Mouse (Mus musculus) lung, postnatal 14 days (tissue): ENCODE data around the gene Mapkap1.

ENCODE experiments used
- DNase-seq: peaks from one replicate; pipeline ENCODE4 v3.0.0; 2021

Gene Mapkap1

DNA sequence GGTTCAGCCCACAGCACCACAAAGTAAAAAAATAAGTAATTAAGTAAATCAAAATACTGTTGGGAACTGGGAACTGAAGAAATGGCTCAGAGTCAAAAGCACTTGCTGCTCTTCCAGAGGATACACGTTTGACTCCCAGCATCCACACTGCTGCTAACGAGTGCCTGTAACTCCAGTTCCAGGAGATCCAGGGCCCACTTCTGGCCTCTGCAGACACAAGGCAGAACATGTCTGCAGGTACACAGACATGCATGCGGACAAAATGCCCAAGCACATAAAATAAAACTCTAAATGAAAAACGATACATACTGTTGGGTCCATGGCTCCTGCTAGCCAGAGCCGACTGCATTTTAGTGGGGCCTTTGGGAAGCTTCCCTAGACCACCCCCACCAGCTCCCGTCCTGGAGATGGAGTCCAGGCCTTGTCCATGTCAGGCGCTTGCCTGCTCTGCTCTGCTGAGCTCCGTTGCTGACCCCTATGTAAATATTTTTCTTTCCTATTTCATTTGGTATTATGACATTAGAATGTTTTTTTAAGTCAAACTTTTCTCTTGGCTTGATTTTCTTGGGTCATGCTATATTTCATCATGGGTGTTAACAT lies 185.9 kb downstream of the Mapkap1 start:
- no peak for DNase-seq

DNA sequence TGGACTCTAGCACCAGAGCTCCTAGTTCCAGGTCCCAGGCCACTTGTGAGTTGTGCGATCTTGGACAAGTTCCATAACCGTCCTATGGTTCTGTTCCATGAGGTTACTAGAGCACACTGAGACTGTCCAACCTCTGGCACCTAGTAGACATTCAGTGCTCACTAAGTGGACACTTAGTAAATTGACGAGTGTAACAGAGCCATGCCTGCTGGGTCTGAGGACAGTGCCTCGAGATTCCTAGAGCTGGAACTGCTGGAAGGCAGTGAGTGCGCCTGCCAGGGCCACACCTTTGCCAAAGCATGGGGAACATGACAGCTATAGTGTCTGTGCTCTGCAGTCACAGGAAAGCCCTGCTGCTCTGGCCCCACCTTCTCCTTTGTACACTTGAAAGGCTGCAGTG lies 187.4 kb downstream of the Mapkap1 start:
- DNase-seq = no peak

DNA sequence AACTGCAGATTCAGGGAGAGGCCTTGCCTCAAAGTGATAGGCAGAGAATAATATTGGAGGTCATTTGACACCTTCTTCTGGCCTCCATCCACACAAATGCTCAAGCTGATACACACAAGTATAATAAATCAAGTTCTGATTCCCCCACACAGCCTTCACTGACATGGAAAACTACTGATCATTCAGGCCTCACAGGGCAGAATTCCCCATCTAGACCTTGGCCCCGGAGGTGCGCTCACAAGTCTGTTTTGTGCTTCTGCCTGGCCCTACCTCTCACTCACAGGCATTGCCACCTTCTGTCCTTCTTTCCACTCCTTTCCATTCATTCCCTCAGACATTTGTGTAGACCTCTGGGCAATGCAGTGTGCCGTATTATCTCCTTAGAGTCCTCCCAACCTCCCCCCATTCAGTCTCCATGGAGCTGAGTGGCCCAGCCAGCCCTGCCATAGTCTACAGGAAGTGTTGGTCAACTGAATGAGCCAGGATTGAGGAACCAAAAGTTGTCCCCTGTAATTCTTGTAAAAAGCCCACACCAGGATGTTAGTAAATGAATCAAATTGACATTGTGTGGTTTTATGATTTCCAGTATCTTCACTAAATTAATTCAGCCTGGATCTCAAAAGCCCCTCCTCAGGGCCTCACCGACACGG lies 193.2 kb downstream of the Mapkap1 start:
- DNase-seq = no peak

DNA sequence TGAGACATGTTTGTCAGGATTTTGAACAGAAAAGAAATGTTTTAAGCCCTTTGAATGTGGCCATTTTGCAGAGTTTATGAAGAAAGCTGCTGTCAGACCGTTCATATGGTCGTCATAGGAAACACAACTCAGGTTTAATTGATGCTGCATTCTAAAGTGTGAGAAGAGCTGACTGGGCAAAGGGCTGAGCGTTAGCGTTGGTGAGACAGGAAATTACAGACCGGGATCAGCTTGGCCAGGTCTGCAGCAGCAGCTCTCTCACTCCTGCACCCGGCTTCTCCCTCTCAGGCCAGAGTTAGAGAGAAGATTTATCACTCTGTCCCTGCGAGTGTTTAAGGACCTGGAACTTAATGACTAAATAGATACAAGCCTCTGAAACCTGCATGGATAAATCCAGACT lies 194.2 kb downstream of the Mapkap1 start:
- no peak for DNase-seq

DNA sequence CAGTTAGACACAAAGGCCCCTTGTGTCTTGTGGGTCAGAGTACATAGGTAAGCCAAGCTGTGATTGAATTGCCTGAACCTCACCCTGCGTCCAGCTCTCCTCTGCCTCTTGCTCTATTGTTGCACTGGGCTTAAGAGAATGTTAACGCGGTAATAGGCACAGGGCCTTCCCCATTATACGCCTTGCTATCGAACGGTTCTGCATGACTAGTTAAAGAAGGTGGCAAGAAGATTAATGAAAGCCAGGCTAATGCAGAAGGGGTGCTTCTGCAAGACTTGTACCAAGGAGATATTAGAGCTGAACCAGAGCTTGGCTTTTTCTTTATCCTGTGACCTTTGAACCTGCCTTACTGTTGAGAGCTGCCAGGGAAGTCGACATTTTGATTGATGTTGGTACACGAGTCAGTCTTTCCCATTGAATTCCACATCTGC lies 195.6 kb downstream of the Mapkap1 start:
- DNase-seq = no peak

DNA sequence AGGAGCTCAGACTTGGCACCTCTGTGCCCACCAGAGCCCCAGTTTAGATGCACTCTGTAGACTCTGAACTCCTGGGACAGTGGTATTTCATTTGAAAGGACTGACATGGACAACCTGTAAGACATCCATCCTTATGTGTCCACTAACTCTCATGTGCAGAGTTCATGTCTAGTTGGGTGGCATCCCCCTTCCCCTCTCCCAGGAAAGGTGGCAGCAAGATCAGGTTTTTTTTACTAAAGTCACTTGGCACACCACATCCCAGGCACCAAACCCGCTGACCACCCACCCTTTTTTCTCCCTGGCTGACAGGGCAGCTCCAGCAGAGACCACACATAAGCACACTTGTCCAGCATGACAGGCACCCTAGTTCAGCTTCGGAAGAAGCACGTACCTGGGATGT lies 196.3 kb downstream of the Mapkap1 start:
- DNase-seq = no peak

DNA sequence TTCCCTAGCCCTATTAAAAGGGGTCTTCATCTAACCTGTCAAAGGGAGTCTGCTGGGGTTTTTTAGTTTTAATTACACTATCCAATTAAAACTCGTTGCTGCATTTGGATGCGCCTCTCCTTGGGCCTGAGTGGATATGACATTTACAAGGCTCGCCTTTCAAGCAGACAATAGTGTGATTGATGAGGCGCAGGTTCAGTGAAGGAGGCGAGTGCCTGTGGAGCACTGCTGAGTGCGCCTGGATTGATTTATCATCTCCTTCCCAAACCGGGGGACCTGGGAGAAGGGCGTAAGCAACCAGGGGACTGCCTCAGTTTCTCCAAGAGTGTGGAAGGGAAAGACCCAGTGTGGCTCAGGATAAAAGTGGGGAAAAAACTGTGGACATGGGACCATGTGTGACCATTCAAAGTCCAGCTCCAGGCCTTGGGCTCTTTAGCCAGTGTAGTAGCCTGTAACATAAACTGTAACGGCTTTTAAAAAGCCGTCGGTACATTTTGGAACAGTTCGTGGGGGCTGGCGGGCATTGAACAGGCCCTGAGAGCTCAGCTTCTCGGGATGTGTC lies 197.2 kb downstream of the Mapkap1 start:
- DNase-seq = no peak

DNA sequence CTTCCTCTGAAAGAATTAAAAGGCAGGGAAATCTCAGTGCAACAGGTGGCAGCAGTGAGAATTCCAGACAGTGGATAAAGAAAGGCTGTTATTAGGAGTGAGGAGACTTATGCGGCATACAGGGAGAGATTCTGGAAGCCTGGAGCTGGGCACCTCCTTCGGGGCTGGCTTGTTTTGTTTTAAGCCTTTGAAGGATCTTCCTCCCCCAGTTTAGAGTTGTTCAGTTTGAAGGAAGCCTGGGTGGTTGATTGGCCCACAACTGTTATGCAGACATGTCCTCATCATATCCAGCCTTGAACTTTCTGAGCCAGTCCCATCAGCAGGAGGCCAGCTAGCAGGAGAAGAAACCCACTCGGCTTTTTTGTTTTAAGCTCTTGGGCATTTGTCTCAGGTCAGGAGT lies 198.5 kb downstream of the Mapkap1 start:
- DNase-seq = no peak

DNA sequence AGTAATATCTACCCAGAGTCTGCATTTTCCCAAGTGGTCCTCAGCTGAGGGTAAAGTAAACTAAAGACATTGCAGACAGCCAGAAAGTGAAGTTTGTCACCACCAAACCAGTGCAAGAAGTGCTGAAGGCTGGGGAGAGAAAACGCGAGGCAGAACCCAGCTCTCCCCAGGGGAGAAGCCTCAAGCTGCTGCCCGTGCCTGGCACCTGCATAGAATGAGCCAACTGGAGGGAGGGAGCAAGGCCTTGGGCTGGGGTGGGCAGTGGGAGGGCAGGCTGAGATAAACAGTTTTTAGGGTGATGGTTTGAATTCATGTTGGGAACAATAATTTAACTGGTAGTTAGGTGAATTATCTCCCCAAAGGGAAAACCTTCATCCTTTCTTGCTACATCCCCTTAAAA lies 202.3 kb downstream of the Mapkap1 start:
- no peak for DNase-seq

DNA sequence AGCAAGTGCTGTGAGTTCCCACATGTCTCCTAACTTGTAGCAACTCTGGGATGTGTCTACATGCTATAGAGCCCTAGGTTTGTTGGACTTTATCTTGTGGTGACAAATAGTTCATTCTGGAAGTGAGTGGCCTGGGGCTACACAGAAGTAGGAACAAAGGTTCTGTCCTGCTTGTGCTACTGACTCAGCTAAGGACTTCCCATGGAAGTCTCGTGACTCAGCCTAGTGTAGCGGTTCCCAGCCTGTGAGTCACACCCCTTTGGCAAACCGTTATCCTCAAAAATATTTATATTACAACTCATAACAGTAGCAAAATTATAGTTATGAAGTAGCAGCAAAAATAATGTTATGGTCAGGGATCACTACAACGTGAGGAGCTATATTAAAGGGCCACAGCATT lies 202.9 kb downstream of the Mapkap1 start:
- no peak for DNase-seq

DNA sequence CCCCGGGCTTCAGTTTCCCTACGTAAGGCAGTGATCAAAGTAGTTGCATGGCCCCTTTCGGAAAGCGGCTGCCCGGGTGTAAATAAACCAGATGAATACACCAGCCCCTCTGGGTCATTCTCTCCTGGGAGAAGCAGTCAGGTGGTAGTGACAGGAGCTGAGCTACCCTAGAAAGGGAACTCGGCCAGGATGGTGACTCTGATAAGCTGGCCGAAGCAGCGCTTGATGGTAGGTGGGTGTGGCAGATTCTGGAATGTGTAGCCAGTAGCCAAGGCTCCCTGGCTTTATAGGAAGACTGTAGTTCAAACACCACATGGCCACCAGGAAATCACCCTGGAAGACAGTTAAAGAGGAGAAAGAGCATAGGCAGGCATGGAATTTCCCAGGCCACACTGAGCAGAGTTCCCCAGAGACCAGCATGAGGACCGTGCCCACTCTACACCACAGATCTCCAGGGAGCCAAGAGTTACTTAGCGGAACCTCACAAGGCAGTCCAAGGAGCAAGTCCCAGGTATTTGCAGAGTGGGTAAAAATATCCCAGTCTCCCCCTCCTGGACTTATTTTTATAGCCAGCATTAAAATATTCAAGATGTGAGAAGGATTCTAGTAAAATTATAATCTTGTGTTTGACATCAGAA lies 214.3 kb downstream of the Mapkap1 start:
- DNase-seq = no peak

DNA sequence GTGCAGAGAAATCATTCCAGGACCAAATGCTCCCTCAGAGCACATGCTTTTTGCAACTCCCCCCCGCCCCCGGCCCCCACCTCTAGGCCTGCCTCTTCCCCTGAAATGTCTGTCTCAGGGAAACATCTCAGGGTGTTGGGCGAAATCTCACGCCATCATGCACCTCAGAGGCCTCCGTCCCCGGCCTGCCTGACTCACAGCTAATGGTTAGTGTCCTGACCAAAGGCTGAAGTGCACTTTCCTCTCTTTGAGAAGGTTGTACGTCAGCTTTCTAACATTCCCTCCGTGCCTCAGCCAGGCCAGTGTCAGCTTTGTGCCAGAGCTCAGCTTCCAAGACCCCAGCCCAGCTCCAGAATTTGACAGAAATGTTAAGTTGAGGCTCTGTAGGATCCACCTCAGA lies 214.9 kb downstream of the Mapkap1 start:
- no peak for DNase-seq

DNA sequence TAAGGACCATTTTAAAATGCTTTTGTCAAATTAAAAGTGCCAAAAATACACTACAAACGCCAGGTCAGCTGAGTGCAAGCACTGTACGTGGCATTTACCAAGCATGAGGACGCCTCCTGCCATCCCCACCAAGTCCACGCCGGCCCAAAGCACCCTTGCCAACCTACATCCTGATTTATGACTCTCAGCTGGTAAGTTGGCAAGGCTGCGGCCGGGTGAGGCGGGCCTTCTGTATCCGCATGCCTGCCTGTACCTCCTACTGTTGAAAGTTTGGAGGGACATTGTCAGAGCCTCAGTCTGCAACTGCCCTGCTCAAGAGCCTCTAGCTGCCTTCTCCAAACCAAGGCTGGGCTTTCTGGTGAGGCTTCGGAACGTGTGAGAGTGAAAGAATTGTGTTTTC lies 215.9 kb downstream of the Mapkap1 start:
- no peak for DNase-seq

DNA sequence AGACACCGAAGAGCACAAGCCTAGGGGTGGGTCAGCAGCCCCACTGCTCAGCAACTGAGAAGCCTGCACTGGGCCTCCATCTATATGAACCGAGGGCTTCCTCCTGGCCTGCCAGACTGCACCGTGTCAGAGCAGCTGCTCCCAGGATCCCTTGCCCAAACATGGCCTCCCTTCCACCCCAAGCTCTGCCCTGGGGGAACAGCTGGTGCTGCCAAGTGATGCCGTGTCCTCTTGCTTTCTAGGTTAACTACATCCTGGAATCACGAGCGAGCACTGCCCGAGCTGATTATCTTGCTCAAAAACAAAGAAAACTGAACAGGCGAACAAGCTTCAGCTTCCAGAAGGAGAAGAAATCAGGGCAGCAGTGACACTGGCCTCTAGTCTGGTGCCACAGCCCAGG lies 216.6 kb downstream of the Mapkap1 start:
- DNase-seq = no peak

DNA sequence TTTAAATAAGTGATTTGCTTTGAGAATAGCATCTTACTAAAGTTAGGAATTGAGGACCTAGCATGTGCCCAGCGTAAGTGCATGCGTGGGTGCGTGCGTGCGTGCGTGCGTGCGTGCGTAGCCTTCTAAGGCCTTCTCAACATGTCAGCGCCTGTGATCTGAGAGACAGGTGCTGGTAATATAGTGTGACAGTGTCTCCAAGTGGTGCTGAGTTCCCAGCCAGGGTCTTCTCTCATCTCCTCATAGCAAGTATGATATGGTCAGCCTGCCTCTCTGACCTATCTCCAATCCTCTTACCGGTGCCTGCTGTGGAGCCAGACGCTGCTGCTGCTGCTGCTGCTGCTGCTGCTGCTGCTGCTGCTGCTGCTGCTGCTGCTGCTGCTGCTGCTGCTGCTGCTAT lies 217.5 kb downstream of the Mapkap1 start:
- DNase-seq = no peak

DNA sequence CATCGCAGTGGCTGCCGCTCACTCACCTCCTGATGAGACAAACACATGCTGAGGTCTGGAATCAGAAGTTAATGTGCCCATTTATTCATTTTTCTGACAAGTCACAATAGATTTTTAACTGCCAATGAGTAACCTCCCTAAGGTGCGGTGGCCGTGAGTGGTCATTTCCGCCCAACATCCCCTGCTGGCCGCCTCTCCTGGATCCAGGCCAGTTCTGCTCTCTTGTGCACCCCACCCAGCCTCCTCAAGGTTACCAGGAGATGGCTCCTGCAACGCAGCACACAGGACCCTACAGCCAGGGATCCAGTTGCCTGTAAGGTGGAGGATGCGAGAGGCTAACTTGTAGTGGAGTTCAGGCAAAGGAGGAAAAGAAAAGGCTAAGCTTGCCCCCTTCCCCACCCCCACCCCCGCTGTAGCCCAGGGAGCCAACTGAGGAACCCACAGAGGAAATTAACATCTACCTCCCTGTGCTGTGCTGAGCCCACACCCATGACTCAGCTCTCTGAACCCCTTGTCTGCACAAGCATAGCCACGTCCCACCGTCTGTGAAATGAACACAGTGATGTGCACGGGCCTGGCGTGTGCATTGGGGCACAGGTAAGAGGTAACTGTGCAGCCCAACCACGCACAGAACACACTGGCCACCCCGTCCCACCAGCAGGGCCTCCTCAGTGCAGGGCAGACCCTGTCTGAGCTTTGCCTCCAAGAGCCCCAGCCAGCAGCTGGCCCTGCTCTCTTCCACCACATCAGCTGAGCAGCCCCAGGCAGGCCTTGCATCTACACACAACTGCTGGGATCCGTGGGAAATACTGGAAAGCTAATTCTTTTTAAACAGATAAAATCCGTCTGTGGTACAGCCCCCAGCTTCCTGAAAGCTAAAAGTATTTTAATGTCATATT lies 221.0 kb downstream of the Mapkap1 start:
- DNase-seq = no peak

DNA sequence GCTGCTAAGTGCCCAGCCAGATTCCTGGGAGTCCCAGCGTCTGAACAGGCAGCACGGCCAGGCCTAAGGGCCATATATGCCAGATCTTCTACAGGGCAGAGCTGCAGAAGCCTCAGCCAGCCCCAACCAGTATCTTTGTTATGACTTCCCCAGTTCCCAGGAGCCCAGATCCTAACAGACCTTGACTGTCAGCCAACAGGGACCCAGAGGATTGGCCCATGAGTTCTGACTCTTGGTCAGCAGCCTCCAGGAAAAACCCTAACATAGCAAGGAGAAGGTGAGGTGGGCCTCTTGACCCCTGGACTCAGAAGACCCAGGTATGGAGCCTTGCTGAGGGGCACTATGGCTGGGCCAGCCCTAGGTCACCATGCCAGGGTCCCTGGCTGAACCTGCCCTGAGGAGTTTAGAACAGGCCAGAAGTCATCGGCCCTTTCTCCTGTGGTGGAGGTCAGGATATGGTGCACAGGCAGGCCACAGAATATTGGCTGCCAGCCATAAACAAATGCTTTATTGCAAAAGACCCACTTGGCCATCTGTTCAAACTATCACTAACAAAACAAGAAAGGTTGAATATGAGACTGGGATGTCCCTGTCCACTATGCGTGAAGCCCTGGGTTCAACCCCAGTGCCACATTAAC lies 222.5 kb downstream of the Mapkap1 start:
- no peak for DNase-seq

DNA sequence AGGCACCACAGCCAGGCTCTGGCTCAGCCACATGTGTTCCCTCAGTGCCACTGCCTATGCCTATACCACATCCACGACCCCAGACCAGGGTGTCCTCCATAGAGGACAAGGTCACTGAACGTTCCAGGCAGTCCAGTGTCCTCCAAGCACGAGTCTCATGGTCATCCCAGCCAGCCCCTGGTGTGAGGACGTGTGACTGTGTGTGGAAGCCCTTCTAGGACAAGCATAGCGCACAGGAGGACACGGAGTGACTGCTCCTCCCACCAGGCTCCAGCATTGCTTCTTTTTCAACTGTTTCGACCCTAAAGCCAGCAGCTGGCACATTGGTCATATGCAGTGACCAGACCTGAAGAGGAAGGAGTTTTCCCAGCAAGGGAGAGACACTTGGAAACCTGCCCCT lies 223.2 kb downstream of the Mapkap1 start:
- DNase-seq = no peak

DNA sequence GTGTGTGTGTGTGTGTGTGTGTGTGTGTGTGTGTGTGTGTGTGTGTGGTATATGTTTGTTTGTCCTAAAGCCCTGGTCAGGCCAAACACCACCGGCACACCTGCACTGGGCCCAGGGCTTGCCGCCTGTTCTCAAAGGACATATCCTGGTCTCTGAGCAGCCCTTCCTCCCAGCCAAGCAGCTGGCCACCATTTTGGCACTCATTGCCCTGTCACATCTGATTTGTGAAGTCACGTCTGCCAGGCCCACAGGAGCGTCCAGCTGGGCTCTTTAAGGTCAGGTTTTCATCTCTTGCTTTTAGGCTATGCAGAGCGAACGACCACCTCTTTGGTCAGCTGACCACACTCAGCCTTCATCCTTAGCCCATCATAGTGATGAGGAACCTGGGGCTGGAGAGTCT lies 223.9 kb downstream of the Mapkap1 start:
- no peak for DNase-seq

DNA sequence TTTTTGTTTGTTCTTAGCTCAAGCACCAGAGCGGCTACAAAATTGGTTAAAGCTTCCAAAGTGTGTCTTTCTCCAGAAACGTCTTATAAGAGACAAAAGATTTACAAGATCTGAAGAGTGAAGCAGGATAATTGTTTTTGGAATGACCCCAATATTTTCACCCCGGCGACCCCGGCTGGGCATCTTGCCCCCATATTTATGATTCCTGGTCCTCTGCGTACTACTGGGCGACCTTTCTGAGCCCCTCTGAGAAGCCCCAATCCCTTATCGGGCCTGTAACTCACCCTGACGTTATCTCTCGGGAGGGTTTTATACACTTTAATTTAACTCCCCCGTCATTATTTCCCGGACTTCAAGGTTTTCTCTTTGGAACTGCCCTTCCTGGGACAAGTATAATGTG lies 225.5 kb downstream of the Mapkap1 start:
- no peak for DNase-seq

DNA sequence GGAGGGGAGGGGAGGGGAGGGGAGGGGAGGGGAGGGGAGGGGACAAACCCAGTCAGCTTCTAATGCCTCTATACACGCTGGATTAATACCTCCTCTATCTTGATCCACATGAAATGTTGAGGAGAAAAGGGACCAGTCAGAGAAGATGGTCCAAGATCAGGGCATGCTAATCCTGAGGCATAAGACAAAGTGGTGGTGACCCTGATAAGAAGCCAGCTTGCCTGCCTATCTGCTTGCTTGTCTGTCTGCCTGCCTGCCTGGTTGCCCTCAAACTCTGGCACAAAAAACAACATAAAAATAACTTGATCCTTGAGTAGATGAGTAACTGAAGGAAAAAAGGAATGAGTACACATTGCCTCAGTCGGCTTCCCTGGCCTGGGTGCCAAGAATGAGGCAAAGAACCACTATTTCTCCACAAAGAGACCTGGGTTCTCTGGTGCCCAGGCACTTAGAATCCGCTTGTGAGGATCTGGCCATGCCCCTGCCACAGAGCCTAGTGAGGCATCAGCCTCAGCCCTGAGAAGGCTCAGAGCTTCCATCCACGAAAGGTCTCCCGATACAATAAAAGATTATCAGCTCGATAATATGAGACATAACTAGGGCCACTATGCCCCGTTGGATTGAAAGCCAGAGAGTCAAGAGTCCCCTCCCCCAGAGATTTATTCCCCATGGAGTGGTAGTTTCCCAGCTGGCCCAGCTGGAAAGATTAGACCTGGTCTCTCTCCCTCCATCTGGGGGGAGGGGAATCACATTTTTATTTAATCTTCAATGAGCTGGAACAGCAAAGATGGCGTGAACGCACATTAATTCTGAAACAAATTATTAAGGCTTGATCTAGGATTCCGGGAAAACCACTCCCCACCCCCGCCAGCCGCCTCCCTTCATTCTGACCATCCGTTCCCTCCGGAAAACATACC lies 228.9 kb downstream of the Mapkap1 start:
- DNase-seq = no peak
